Mouse (Mus musculus) forebrain, embryonic 11.5 days (tissue): ENCODE measurements around the gene Cntd1. TPM values are rescaled to one million over a fixed set of nuclear protein-coding genes. Genes with fewer than 3 reads are reported as not detected.
"Not testable (repeated sequence)": the region's sequence is repeated elsewhere in the genome, so short reads cannot be mapped to it uniquely, and the experiment has no call there.

Source experiments
- ATAC-seq: fragments of 200-750 bp; cut with Nextera tagmentation; replicated peaks from 2 replicates; pipeline ENCODE4 v1.8.0; 2017; ENCODE audit warnings: moderate TSS enrichment; ENCODE audit not compliant: low FRiP score
- DNase-seq: peaks from one replicate; pipeline ENCODE4 v3.0.0-alpha.2; 2017; ENCODE audit warnings: low spot score
- H3K27ac ChIP-seq: fragments of 300-500 bp; sonication (generic); 2 replicates; pipeline ENCODE4 v1.5.1; 2014; ENCODE audit warnings: low read depth, low read length
- H3K27me3 ChIP-seq: fragments of 300-500 bp; sonication (generic); 2 replicates; pipeline ENCODE4 v1.6.1; 2014; ENCODE audit warnings: mild to moderate bottlenecking, low read length, mixed read lengths; ENCODE audit not compliant: control insufficient read depth, insufficient read depth
- H3K36me3 ChIP-seq: fragments of 300-500 bp; sonication (generic); 2 replicates; pipeline ENCODE4 v1.6.1; 2014; ENCODE audit warnings: mild to moderate bottlenecking, low read length, moderate library complexity, mixed read lengths; ENCODE audit not compliant: control insufficient read depth, insufficient read depth
- H3K4me1 ChIP-seq: fragments of 300-500 bp; sonication (generic); replicated peaks from 2 replicates; pipeline ENCODE4 v1.6.1; 2014; ENCODE audit warnings: low read length, mixed read lengths; ENCODE audit not compliant: control insufficient read depth, insufficient read depth
- H3K4me2 ChIP-seq: fragments of 300-500 bp; sonication (generic); 2 replicates; pipeline ENCODE4 v1.6.1; 2014; ENCODE audit warnings: low read depth, mild to moderate bottlenecking, low read length, moderate library complexity, mixed read lengths; ENCODE audit not compliant: severe bottlenecking
- H3K4me3 ChIP-seq: fragments of 300-500 bp; sonication (generic); 2 replicates; pipeline ENCODE4 v1.5.1; 2014; ENCODE audit warnings: low read depth, low read length
- H3K9ac ChIP-seq: fragments of 300-500 bp; sonication (generic); 2 replicates; pipeline ENCODE4 v1.6.1; 2014; ENCODE audit warnings: low read length
- H3K9me3 ChIP-seq: fragments of 300-500 bp; sonication (generic); 2 replicates; pipeline ENCODE4 v1.6.1; 2016; ENCODE audit warnings: low read length, mixed read lengths; ENCODE audit not compliant: control insufficient read depth
- WGBS: fragments of 180-500 bp; shearing (Covaris S2); extraction: QIAGEN DNeasy Blood & Tissue Kit; methylation state at CpG from one replicate; pipeline ENCODE4 v1.1.7; 2014; 5-methylcytosine and 5-hydroxymethylcytosine counted together
- polyA plus RNA-seq: library from polyadenylated mRNA; unstranded; fragments of >200 nt; fragmentation: Nextera tagmentation; extraction: Ambion mirVana; gene quantifications from 2 replicates; pipeline ENCODE4 v1.2.1, GENCODE M21; 2014

Gene Cntd1
- polyA plus RNA-seq, 1 experiment from 2014 or later = 2.0 TPM

DNA sequence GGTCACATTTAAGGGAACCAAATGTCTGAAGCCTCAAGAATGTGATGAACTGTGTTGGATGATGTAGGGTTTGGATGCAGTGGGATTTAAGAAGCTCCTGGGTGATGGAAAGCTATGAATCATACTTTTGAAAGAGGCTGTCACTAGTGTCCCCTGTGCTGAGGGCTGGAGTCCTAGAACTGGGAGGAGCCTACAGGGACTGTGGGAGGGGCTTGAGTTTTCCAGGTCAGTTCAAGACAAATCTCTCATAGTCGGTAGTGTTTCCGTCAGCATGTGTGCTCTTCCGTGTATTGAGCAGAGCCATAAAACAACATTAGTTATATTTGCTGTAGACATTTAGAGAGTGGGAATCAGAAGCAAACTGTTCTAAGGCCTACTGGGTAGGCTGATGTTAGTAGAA is 48.5 kb downstream of the Cntd1 start:
- Histone ChIP-seq H3K4me3 (no peak overlapping the region), H3K27ac (no peak overlapping the region), H3K9ac (no peak overlapping the region), H3K36me3 (peaks cover 3% of the 10 kb centered on the region; the same call in 1 of the 2 replicates), H3K9me3 (no peaks in the 10 kb centered on the region), H3K4me2 (no peak overlapping the region), H3K27me3 (no peaks in the 10 kb centered on the region), H3K4me1 (no peaks in the 10 kb centered on the region)
- ATAC-seq = no peak
- DNase-seq = no peak
- 59% methylated on average over 3 of the region's 3 CpGs for WGBS

DNA sequence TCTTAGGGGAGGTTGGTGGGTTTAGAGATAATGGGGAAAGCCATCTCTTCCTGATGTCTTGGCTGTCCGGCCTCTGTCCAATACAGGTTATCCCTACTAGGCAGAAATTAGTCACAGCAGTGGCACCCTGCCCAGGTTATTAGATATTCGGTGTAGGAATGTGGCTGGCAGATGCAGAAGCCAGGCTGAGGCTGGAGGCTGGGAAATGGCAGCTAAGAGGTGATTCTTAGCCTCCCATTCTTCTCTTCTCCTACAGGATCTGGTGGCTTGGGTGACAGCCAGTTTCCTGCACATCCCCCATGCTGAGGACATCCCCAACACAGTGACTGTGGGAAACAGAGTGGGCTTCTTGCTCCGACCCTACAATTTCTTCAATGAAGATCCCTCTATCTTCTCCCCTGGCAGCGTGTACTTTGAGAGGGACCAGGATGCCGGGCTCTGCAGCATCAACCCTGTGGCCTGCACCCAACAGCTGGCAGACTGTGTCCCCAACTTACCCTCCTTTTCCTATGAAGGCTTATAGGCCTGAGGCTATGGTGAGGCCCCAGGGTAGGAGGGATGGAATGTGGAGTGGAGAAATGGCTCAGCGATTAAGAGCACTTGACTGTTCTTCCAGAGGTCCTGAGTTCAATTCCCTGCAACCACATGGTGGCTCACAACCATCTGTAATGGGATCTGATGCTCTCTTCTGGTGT is 50.3 kb downstream of the Cntd1 start:
- Histone ChIP-seq H3K9ac (no peak overlapping the region), H3K27me3 (no peaks in the 10 kb centered on the region), H3K9me3 (no peaks in the 10 kb centered on the region), H3K27ac (no peak overlapping the region), H3K4me1 (no peaks in the 10 kb centered on the region), H3K4me2 (no peak overlapping the region), H3K4me3 (no peak overlapping the region), H3K36me3 (peaks cover 3% of the 10 kb centered on the region; the same call in 1 of the 2 replicates)
- ATAC-seq (no peak), DNase-seq (no peak)
- 85% methylated on average over 6 of the region's 6 CpGs for WGBS

DNA sequence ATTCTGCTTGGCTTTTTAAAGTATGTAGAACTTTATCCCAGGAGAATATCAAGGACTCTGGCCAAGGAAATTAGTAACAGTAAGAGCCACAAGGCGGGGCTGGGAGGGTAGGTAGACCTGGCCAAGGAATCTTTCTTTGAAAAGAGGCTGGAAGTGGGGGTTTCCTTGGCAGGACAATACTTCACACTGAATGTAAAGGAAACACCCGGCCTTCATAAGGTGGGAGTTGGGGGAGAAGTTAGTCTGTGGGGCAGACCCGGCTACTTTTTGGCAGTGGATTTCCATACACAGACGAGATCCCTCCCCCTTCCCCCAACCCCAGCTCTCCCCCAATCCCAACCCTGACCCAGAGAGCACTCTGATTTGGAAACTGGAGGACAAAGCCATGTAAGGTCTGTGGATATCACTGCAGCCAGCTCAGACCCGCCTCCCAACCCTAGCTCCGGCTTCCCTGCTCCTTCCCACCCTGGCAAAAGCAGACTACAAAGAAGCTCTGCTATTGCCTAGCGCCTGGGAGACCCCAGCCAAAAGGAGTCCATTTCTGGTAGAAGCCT is 51.6 kb downstream of the Cntd1 start, which contains the start of gene Aoc3:
TSS of gene Aoc3 (plus strand) at position 235 of the 554 bp plus-strand sequence.
- Histone ChIP-seq H3K27ac (no peak within 1 kb of the TSS), H3K27me3 (no peaks in the 10 kb centered on the region), H3K9me3 (no peaks in the 10 kb centered on the region), H3K4me3 (no peak within 1 kb of the TSS), H3K36me3 (no peaks in the 10 kb centered on the region), H3K4me2 (no peak within 1 kb of the TSS), H3K4me1 (0 out of 2 replicates have a peak, but pooled peaks cover 2% of the 10 kb centered on the region), H3K9ac (no peak within 1 kb of the TSS)
- DNase-seq = no peak
- 77% methylated on average over 7 of the region's 7 CpGs for WGBS
- no peak for ATAC-seq

DNA sequence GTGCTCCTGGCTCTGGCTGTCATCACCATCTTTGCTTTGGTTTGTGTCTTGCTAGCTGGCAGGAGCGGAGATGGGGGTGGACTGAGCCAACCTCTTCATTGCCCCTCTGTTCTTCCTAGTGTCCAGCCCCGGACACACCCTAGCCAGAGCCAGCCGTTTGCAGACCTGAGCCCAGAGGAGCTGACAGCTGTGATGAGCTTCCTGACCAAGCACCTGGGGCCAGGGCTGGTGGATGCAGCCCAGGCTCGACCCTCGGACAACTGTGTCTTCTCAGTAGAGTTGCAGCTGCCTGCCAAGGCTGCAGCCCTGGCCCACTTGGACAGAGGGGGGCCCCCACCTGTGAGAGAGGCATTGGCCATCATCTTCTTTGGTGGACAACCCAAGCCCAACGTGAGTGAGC is 52.1 kb downstream of the Cntd1 start:
- not testable (repeated sequence) for H3K4me2 ChIP-seq, H3K36me3 ChIP-seq, ATAC-seq, H3K27me3 ChIP-seq, H3K9ac ChIP-seq, H3K4me1 ChIP-seq, H3K4me3 ChIP-seq, H3K27ac ChIP-seq, DNase-seq, H3K9me3 ChIP-seq
- 87% methylated on average over 6 of the region's 6 CpGs for WGBS

DNA sequence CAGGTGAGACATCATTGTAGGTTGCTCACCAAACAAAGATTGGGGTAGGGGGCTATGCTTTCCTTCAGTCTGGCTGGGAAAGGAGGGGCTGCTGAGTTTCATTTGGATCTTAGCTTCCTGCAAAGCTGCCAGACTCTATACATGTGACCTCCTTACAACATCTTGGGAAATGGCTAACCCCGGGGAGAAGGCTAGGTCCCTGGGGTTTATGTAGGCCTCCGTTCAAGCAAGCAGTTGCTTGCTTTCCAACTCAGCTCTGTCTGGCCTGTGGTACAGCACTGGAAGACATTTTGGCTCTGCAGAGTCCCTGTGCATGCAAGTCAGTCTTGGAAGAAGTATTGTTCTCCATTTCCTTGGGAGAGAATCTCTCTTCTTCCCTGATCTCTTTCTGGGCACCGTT is 53.7 kb downstream of the Cntd1 start:
- no peak overlapping the region for H3K4me2 ChIP-seq
- H3K4me1 ChIP-seq = peaks cover 2% of the 10 kb centered on the region; the same call in 1 of the 2 replicates
- no peaks in the 10 kb centered on the region for H3K27me3 ChIP-seq
- 94% methylated on average over 3 of the region's 3 CpGs for WGBS
- no peak for DNase-seq
- no peak overlapping the region for H3K27ac ChIP-seq
- no peaks in the 10 kb centered on the region for H3K9me3 ChIP-seq
- no peaks in the 10 kb centered on the region for H3K36me3 ChIP-seq
- no peak overlapping the region for H3K4me3 ChIP-seq
- no peak for ATAC-seq
- H3K9ac ChIP-seq = no peak overlapping the region

DNA sequence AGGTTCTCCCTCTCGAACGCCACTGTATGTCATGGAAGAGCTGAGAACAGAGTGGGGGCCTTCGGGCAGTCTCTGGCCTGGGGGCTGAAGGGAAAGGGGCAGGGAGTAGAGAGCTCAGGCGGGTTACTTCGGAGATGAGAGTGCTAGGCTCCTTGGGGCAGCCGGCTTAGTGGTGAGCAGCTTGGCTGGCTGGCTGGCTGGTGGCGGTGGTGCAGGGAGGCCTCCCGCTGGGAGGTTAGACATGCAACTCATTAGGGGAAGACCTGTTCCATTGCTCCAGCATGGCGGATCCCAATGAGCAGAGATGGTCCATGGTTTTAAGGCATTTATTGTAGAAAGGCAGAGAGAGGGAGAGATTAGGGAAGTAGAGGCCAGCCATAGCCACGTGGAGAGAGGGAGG is 55.2 kb downstream of the Cntd1 start:
- H3K36me3 ChIP-seq = no peaks in the 10 kb centered on the region
- no peaks in the 10 kb centered on the region for H3K9me3 ChIP-seq
- 26% methylated on average over 10 of the region's 10 CpGs for WGBS
- H3K4me3 ChIP-seq = no peak overlapping the region
- H3K4me1 ChIP-seq = peaks cover 5% of the 10 kb centered on the region; the same call in 1 of the 2 replicates
- H3K27ac ChIP-seq = no peak overlapping the region
- DNase-seq (no peak), ATAC-seq (no peak)
- no peak overlapping the region for H3K9ac ChIP-seq
- no peak overlapping the region for H3K4me2 ChIP-seq
- H3K27me3 ChIP-seq = no peaks in the 10 kb centered on the region

DNA sequence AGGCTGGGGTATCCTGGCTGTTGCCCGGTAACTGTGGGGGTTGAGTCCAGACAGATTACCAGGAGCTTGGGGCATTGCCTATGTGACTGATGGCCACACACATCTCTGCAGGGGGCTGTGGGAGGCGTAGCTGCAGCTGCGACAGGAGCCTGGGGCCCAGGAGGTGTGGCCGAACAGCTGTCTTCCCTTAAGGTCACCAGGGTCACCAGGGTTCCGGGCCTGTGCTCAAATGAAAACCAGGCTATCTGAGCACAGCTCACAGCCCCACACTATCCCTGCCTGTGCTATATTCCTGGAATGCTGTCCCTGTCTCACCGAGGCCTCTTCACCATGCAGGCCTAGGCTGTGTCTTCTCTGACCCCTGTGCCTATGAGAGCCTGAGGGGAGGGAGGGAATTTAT is 55.7 kb downstream of the Cntd1 start:
- DNase-seq (no peak), ATAC-seq (no peak)
- Histone ChIP-seq H3K27me3 (no peaks in the 10 kb centered on the region), H3K27ac (no peak overlapping the region), H3K9me3 (no peaks in the 10 kb centered on the region), H3K36me3 (no peaks in the 10 kb centered on the region), H3K4me2 (no peak overlapping the region), H3K9ac (no peak overlapping the region), H3K4me1 (peaks cover 5% of the 10 kb centered on the region; the same call in 1 of the 2 replicates), H3K4me3 (no peak overlapping the region)
- 8% methylated on average over 6 of the region's 6 CpGs for WGBS

DNA sequence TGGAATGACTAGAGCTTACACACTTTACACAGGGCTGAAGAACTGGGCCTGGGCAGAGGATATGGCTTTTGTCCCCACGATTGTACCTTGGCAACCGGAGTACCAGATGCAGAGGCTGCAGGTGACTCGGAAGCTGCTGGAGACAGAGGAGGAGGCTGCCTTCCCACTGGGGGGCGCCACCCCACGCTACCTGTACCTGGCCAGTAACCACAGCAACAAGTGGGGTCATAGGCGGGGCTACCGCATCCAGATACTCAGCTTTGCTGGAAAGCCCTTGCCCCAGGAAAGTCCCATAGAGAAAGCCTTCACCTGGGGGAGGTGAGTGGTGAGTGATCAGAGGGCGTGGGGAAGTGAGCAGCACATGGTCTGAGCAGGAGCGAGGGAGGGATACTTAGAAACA is 56.9 kb downstream of the Cntd1 start:
- Histone ChIP-seq H3K4me2 (no peak overlapping the region), H3K27me3 (no peaks in the 10 kb centered on the region), H3K36me3 (no peaks in the 10 kb centered on the region), H3K27ac (no peak overlapping the region), H3K9me3 (no peaks in the 10 kb centered on the region), H3K9ac (no peak overlapping the region), H3K4me1 (peaks cover 5% of the 10 kb centered on the region; the same call in 1 of the 2 replicates), H3K4me3 (no peak overlapping the region)
- ATAC-seq (no peak), DNase-seq (no peak)
- WGBS = 82% methylated on average over 9 of the region's 9 CpGs
